In the genomic region with DNA sequence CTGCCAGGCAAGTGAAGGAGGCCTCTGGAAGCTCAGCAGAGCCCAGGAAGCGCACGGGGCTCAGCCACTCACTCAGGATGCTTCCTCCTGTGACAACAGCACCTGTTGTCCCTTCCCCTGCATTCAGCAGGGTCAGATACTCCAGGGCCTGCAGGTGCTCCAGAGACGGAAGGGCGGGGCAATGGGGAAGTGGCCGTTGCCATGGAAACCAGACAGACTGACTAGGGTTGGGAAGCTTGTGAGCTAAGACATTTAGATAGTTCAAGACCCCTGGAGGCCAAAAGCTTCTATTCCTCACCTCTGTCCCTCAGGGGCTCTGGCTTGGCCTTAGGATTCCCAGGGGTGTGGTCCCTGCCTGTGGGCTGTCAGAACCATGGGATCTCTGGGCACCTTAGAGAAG, we compare ENCODE assay signal across 1 mouse cellular context.
TF ChIP-seq lines count a peak whose summit lies in the region.

No protein-coding gene starts in this region.

TF ChIP-seq in CH12.LX, 34 proteins besides CTCF, POLR2A, EP300 and RAD21 (continued from another document):
- TF ChIP-seq NELFE (IDR thresholded peaks at IDR 0.05; ENCODE audit: low read depth, low read length) (no peak), MAFK (IDR thresholded peaks at IDR 0.05; ENCODE audit: insufficient replicate concordance, low read length) (no peak)
